Mouse (Mus musculus): ENCODE data around the gene Nectin1. TPM values are rescaled to one million over a fixed set of nuclear protein-coding genes. Genes with fewer than 3 reads are reported as not detected.

Nectin1 gene
- polyA plus RNA-seq, 1 experiment from 2014 or later = 1.7 TPM

DNA sequence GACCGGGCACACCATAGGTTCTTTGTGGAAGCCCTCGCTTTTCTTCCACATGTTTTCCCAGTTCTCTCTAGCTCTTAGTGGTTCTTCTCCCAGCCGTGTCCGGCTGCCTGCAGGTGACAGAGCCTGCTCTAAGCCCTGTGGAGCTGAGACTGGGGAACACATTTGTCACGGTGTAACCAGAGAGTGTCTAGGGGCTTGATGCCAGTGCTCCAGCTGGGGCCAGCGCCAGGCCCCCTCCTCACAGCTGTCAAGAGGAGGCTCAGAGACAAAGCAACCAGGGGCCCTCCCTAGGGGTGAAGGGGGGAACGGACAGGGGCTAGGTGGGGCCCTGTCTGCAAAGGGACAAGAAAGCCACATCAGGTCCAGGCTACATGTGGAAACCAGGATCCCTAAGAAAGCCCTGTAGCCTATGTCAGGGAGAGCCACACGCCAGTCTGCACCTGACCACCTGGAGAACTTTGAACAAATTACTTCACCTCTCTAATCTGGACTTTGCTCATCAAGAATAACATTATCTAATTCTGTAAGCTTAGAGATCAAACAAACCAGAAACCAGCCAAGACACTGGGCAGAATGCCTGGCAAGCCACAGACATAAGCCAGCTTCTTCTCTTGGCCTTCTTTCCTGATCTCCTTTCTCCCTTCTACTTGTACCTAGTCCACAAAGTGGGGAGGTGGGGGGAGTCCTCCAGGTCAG is 82.9 kb downstream of the Nectin1 start:
- H3K4me1 ChIP-seq (ENCODE audit: control insufficient read depth, low read depth, low read length) = no peaks in the 10 kb centered on the region; the same call in 1 of the 2 replicates
- H3K4me2 ChIP-seq (ENCODE audit: low read depth, low read length) = no peak overlapping the region
- H3K9me3 ChIP-seq (replicated peaks; ENCODE audit: control insufficient read depth, low read length) = no peaks in the 10 kb centered on the region
- no peak overlapping the region for H3K9ac ChIP-seq (ENCODE audit: low read depth, low read length)
- no peaks in the 10 kb centered on the region for H3K27me3 ChIP-seq (ENCODE audit: control insufficient read depth, insufficient read depth, low read depth, low read length)
- no peak for ATAC-seq (ENCODE audit: low read depth)
- WGBS (ENCODE audit: insufficient replicate concordance) = 53% methylated on average over 8 of the region's 8 CpGs
- no peak overlapping the region for H3K27ac ChIP-seq (ENCODE audit: low read length)
- no peak overlapping the region for H3K4me3 ChIP-seq (ENCODE audit: low read depth, low read length)
- no peaks in the 10 kb centered on the region for H3K36me3 ChIP-seq (ENCODE audit: control insufficient read depth, insufficient read depth)

DNA sequence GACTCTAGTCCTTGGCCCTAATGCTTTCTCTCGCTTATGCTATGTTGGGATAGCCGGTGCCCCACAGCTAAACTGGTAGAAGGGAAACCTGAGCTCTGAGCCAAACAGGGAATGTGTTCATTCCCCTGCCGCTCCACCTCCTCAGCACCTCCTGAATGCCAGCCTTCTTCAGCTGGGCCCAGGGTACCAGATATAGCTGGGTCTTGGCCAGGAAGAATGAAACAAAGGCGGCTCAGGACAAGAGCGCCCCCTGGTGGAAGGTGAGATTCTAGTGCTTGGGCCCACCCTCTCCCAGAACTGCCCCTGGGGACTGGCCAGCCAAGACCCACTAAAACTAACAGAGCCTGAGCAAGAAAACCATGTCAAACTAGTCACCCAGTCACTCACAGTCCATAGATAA is 83.8 kb downstream of the Nectin1 start:
- no peak overlapping the region for H3K4me2 ChIP-seq (ENCODE audit: low read depth, low read length)
- H3K36me3 ChIP-seq (ENCODE audit: control insufficient read depth, insufficient read depth) = no peaks in the 10 kb centered on the region
- 45% methylated on average over 5 of the region's 5 CpGs for WGBS (ENCODE audit: insufficient replicate concordance)
- ATAC-seq (ENCODE audit: low read depth) = no peak
- H3K4me1 ChIP-seq (ENCODE audit: control insufficient read depth, low read depth, low read length) = no peaks in the 10 kb centered on the region; the same call in 1 of the 2 replicates
- no peaks in the 10 kb centered on the region for H3K9me3 ChIP-seq (replicated peaks; ENCODE audit: control insufficient read depth, low read length)
- no peaks in the 10 kb centered on the region for H3K27me3 ChIP-seq (ENCODE audit: control insufficient read depth, insufficient read depth, low read depth, low read length)
- no peak overlapping the region for H3K27ac ChIP-seq (ENCODE audit: low read length)
- no peak overlapping the region for H3K9ac ChIP-seq (ENCODE audit: low read depth, low read length)
- H3K4me3 ChIP-seq (ENCODE audit: low read depth, low read length) = no peak overlapping the region

GRCm38 (mm10) chr9:43828960-43829359 is 85.2 kb downstream of the Nectin1 start:
- no peak for ATAC-seq (ENCODE audit: low read depth)
- Histone ChIP-seq H3K9me3 (replicated peaks; ENCODE audit: control insufficient read depth, low read length) (no peaks in the 10 kb centered on the region), H3K27me3 (ENCODE audit: control insufficient read depth, insufficient read depth, low read depth, low read length) (no peaks in the 10 kb centered on the region), H3K4me3 (ENCODE audit: low read depth, low read length) (no peak overlapping the region), H3K4me2 (ENCODE audit: low read depth, low read length) (no peak overlapping the region), H3K9ac (ENCODE audit: low read depth, low read length) (no peak overlapping the region), H3K4me1 (ENCODE audit: control insufficient read depth, low read depth, low read length) (no peaks in the 10 kb centered on the region; the same call in 1 of the 2 replicates), H3K36me3 (ENCODE audit: control insufficient read depth, insufficient read depth) (no peaks in the 10 kb centered on the region), H3K27ac (ENCODE audit: low read length) (no peak overlapping the region)
- 55% methylated on average over 6 of the region's 6 CpGs for WGBS (ENCODE audit: insufficient replicate concordance)

DNA sequence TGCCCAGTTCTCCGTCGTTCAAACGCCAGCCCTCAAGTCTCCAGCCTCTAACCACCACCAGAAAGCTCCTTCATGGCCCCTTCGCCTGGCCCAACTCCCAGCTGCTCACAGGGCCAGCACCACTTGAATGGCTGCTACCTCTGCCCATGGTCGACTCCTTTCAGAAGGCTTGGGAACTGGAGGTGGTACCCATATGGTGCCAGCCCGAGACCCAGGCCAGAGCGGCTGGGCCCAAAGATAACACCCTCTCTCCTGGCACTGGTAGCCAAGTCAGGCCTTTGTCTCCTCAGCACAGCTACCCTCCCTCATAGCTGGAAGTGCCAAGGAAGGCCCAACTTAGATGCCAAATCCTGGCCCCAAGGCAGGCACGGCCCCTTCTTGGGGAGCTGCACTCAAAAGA is 89.4 kb downstream of the Nectin1 start:
- H3K36me3 ChIP-seq (ENCODE audit: control insufficient read depth, insufficient read depth) = no peaks in the 10 kb centered on the region
- no peak overlapping the region for H3K9ac ChIP-seq (ENCODE audit: low read depth, low read length)
- no peaks in the 10 kb centered on the region for H3K4me1 ChIP-seq (ENCODE audit: control insufficient read depth, low read depth, low read length)
- WGBS (ENCODE audit: insufficient replicate concordance) = 56% methylated on average over 8 of the region's 8 CpGs
- ATAC-seq (ENCODE audit: low read depth) = no peak
- H3K4me2 ChIP-seq (ENCODE audit: low read depth, low read length) = no peak overlapping the region
- no peaks in the 10 kb centered on the region for H3K27me3 ChIP-seq (ENCODE audit: control insufficient read depth, insufficient read depth, low read depth, low read length)
- no peak overlapping the region for H3K4me3 ChIP-seq (ENCODE audit: low read depth, low read length)
- no peak overlapping the region for H3K27ac ChIP-seq (ENCODE audit: low read length)
- H3K9me3 ChIP-seq (replicated peaks; ENCODE audit: control insufficient read depth, low read length) = no peaks in the 10 kb centered on the region

DNA sequence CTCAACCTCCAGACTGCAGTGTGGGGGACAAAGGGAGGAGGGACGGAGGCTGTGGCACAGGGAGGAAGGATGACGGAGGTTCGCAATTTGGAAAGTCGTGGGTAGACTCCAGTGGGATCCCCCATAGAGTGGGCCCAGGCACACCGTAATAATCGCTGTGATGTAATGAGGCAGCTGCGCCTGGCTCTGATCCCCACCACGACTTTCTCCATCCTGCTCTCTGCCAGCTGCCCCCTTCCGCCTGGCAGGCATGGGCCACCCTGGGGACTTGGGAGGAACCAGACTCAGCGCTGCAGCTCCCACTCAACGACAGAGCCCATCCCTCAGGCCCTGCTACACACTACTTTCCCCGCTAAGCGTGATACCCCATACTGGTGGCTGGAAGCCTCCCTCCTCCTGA is 90.5 kb downstream of the Nectin1 start:
- WGBS (ENCODE audit: insufficient replicate concordance) = 70% methylated on average over 13 of the region's 13 CpGs
- H3K4me1 ChIP-seq (ENCODE audit: control insufficient read depth, low read depth, low read length) = no peaks in the 10 kb centered on the region
- no peaks in the 10 kb centered on the region for H3K9me3 ChIP-seq (replicated peaks; ENCODE audit: control insufficient read depth, low read length)
- no peak overlapping the region for H3K9ac ChIP-seq (ENCODE audit: low read depth, low read length)
- no peak overlapping the region for H3K4me3 ChIP-seq (ENCODE audit: low read depth, low read length)
- no peak for ATAC-seq (ENCODE audit: low read depth)
- H3K27ac ChIP-seq (ENCODE audit: low read length) = no peak overlapping the region
- H3K4me2 ChIP-seq (ENCODE audit: low read depth, low read length) = no peak overlapping the region
- no peaks in the 10 kb centered on the region for H3K36me3 ChIP-seq (ENCODE audit: control insufficient read depth, insufficient read depth)
- no peaks in the 10 kb centered on the region for H3K27me3 ChIP-seq (ENCODE audit: control insufficient read depth, insufficient read depth, low read depth, low read length)

DNA sequence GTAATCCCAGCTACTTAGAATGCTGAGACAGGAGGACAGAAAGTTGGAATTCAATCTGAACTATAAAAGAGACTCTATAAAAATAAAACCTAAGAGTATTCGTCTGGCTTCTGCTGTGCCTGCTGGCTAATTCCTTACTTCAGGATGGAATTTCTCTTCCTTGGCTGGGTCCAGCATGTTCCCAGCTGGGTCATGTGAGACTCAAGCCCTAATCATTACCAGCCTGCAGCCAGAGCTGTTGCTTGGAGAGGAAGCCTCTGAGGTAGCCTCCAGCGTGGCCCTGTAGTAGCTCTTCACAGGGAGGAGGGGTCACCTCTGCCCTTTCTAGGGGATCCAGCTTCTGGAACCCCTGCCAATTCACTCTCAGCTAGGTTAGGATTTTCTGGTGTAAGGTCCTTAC is 94.8 kb downstream of the Nectin1 start:
- no peak for ATAC-seq (ENCODE audit: low read depth)
- H3K4me2 ChIP-seq (ENCODE audit: low read depth, low read length) = no peak overlapping the region
- H3K4me3 ChIP-seq (ENCODE audit: low read depth, low read length) = no peak overlapping the region
- H3K9me3 ChIP-seq (replicated peaks; ENCODE audit: control insufficient read depth, low read length) = no peaks in the 10 kb centered on the region
- no peaks in the 10 kb centered on the region; the same call in 1 of the 2 replicates for H3K27me3 ChIP-seq (ENCODE audit: control insufficient read depth, insufficient read depth, low read depth, low read length)
- no peak overlapping the region for H3K9ac ChIP-seq (ENCODE audit: low read depth, low read length)
- WGBS (ENCODE audit: insufficient replicate concordance) = 56% methylated on average over 2 of the region's 2 CpGs
- no peaks in the 10 kb centered on the region for H3K36me3 ChIP-seq (ENCODE audit: control insufficient read depth, insufficient read depth)
- no peaks in the 10 kb centered on the region for H3K4me1 ChIP-seq (ENCODE audit: control insufficient read depth, low read depth, low read length)
- no peak overlapping the region for H3K27ac ChIP-seq (ENCODE audit: low read length)

DNA sequence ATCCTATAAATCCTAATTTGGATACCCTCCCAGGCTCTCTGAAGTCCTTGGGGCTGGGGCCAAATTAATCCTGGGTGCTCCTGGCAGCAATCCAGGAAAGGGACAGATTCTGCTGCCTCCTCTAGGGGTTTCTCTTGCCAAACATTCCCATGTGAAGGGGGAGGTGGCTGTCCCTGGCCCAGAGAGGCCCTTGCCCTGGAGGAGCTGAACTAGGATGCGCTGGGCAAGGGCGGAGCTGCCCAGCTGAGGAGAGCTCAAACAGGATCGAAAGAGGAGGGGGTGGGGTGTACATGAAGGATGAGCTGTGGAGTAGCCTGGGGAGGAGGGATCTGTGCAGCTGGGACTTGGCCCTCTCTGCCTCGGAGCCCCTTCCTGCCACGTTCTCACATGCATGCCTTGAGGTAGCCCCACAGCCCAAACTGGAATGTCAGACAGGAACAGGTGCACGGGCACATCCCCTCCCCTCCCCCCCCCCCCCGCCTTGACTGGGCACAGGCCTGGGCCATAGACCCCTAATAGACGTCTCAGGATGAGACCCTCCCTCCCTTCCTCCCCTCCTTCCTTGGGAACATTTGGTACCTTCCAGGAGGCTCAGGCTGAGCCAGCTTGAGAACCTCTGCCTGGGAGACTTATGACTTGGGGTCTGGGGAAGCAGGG is 99.3 kb downstream of the Nectin1 start:
- Histone ChIP-seq H3K4me3 (ENCODE audit: low read depth, low read length) (no peak overlapping the region), H3K4me1 (ENCODE audit: control insufficient read depth, low read depth, low read length) (no peaks in the 10 kb centered on the region), H3K4me2 (ENCODE audit: low read depth, low read length) (no peak overlapping the region), H3K27ac (ENCODE audit: low read length) (no peak overlapping the region), H3K36me3 (ENCODE audit: control insufficient read depth, insufficient read depth) (no peaks in the 10 kb centered on the region), H3K27me3 (ENCODE audit: control insufficient read depth, insufficient read depth, low read depth, low read length) (peaks cover 15% of the 10 kb centered on the region), H3K9ac (ENCODE audit: low read depth, low read length) (no peak overlapping the region), H3K9me3 (replicated peaks; ENCODE audit: control insufficient read depth, low read length) (no peaks in the 10 kb centered on the region)
- no peak for ATAC-seq (ENCODE audit: low read depth)
- WGBS (ENCODE audit: insufficient replicate concordance) = 13% methylated on average over 6 of the region's 8 CpGs

DNA sequence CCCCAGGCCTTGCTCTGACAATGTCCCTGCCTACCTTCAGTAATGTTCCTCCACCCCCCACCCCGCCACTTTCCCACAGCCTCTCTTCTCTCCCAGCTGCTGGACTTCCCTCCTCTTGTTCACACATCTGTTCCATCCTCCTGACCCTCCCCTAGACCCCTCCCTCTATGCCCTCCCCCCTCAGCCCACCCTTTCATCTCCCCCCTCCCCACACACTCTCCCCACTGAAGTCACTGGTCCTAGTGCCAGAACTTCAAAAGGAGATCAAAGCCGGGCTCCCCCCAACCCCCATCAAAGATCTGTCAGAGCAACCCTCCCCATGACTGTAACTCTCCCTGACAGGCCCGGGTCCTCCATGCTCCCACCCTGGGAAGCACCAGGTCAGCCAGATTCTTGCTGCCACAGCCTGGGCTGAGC is 99.9 kb downstream of the Nectin1 start:
- no peak overlapping the region for H3K4me3 ChIP-seq (ENCODE audit: low read depth, low read length)
- H3K9ac ChIP-seq (ENCODE audit: low read depth, low read length) = no peak overlapping the region
- ATAC-seq (ENCODE audit: low read depth) = no peak
- no peaks in the 10 kb centered on the region for H3K36me3 ChIP-seq (ENCODE audit: control insufficient read depth, insufficient read depth)
- no peak overlapping the region for H3K4me2 ChIP-seq (ENCODE audit: low read depth, low read length)
- 7% methylated on average over 2 of the region's 3 CpGs for WGBS (ENCODE audit: insufficient replicate concordance)
- no peaks in the 10 kb centered on the region for H3K9me3 ChIP-seq (replicated peaks; ENCODE audit: control insufficient read depth, low read length)
- no peak overlapping the region for H3K27ac ChIP-seq (ENCODE audit: low read length)
- H3K4me1 ChIP-seq (ENCODE audit: control insufficient read depth, low read depth, low read length) = no peaks in the 10 kb centered on the region
- H3K27me3 ChIP-seq (ENCODE audit: control insufficient read depth, insufficient read depth, low read depth, low read length) = peaks cover 15% of the 10 kb centered on the region

- Histone ChIP-seq H3K9ac (ENCODE audit: low read depth, low read length) (no peak overlapping the region), H3K36me3 (ENCODE audit: control insufficient read depth, insufficient read depth) (no peaks in the 10 kb centered on the region), H3K4me1 (ENCODE audit: control insufficient read depth, low read depth, low read length) (no peaks in the 10 kb centered on the region), H3K27me3 (ENCODE audit: control insufficient read depth, insufficient read depth, low read depth, low read length) (peaks cover 15% of the 10 kb centered on the region), H3K9me3 (replicated peaks; ENCODE audit: control insufficient read depth, low read length) (no peaks in the 10 kb centered on the region), H3K4me3 (ENCODE audit: low read depth, low read length) (no peak overlapping the region), H3K4me2 (ENCODE audit: low read depth, low read length) (no peak overlapping the region), H3K27ac (ENCODE audit: low read length) (no peak overlapping the region)
- 5% methylated on average over 17 of the region's 17 CpGs for WGBS (ENCODE audit: insufficient replicate concordance)
- no peak for ATAC-seq (ENCODE audit: low read depth)
These were observed 102.1 kb downstream of the Nectin1 start for GRCm38 (mm10) chr9:43845660-43846455.
